Mouse (Mus musculus): Measurements from ENCODE around the gene Prps1l1. TPM values are rescaled to one million over a fixed set of nuclear protein-coding genes. Genes with fewer than 3 reads are reported as not detected.

Gene Prps1l1
- total RNA-seq, 2 experiments from 2014 or later = not detected

GRCm38 (mm10) chr12:35022066-35022465 lies 37.5 kb downstream of the Prps1l1 start:
- DNase-seq = no peak
- intact Hi-C loops (cut with DNase I) = no loop called here

- no peak for DNase-seq
- intact Hi-C loops (cut with DNase I) = no loop called here
Measured at GRCm38 (mm10) chr12:35025916-35026432, 41.4 kb downstream of the Prps1l1 start.

DNA sequence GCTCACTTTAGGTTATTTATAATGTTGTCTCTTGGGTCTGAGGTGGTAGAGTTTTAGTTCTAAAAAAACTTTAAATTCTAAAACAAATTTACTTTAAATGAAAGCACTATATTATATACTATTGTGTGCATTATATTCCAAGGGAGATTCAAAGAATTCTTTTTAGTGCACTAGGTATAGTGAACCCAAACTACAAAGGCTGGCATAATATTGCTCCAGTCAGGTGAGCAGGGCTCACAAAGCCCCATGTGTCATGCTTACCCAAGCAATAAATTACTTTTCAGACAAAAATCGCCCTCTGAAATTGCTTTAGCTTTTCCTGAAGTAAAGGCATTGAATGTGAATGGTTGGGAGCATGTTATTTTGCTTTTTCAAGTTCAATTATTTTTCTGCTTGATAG lies 43.0 kb downstream of the Prps1l1 start:
- intact Hi-C loops (cut with DNase I) = no loop called here
- no peak for DNase-seq

Other genes with a start within 250 kb of the Prps1l1 start
- gene Hdac9, start 67.7 kb upstream of the Prps1l1 start, total RNA-seq (2021) = 10 to 100 TPM; 18.2 to 22.4 TPM
- 10 to 100 TPM; 65.7 to 67.8 TPM for gene Snx13, start 62.4 kb downstream of the Prps1l1 start, total RNA-seq (2021)

All from heart, postnatal 36 days (tissue).